Mouse (Mus musculus): ENCODE data around the gene Ankrd24. TPM values are rescaled to one million over a fixed set of nuclear protein-coding genes. Genes with fewer than 3 reads are reported as not detected.
"Not testable (repeated sequence)": the region's sequence is repeated elsewhere in the genome, so short reads cannot be mapped to it uniquely, and the experiment has no call there.

Gene Ankrd24
- polyA plus RNA-seq, 1 experiment from 2014 or later: 11.7 TPM

DNA sequence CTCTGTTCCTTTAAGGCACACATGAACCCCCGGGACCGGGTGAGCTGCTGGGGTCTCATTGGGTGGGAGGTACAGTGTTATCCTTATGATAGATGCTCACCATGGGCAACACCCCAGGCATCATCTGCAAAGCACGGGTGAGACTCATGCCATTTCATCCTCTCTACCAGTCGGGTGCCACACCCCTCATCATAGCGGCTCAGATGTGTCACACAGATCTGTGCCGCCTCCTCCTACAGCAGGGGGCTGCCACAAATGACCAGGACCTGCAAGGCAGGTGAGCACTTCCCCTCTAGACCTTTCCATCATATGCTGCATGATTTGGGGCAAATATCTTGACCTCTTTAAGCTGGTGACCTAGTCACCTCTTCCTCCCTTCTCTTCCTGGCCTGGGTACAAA lies 9.8 kb downstream of the Ankrd24 start:
- WGBS: 83% methylated on average over 6 of the region's 6 CpGs
- Histone ChIP-seq H3K4me2 (no peak overlapping the region), H3K4me1 (replicated peaks) (peaks cover 38% of the 10 kb centered on the region), H3K36me3 (0 out of 2 replicates have a peak, but pooled peaks cover 6% of the 10 kb centered on the region), H3K9me3 (no peaks in the 10 kb centered on the region), H3K4me3 (no peak overlapping the region), H3K9ac (no peak overlapping the region), H3K27me3 (peaks cover 27% of the 10 kb centered on the region), H3K27ac (no peak overlapping the region)
- no peak for ATAC-seq (ENCODE audit: low FRiP score)

DNA sequence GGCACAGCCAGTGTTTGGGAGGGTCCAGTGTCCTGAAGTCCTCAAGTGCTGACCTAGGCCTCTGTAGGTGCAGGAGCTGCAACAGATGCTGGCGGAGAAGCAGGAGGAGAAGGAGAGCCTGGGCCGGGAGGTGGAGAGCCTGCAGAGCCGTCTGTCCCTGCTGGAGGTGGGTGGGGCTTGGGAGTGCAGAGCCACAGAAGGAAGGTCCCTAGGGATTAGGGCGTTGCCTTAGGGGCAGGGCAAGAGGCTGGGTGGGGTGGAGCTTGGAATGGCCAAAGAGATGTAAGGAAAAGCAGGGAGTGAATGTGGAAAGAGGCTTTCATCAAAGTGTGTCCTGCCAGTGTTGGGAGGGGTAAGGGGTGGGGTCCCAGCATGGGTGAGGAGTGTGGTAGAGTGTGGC lies 12.5 kb downstream of the Ankrd24 start:
- not testable (repeated sequence) for ATAC-seq (ENCODE audit: low FRiP score); H3K27ac ChIP-seq; H3K9ac ChIP-seq; H3K4me2 ChIP-seq; H3K9me3 ChIP-seq; H3K36me3 ChIP-seq; H3K4me3 ChIP-seq
- Histone ChIP-seq H3K4me1 (replicated peaks) (peaks cover 37% of the 10 kb centered on the region), H3K27me3 (peaks cover 17% of the 10 kb centered on the region; the same call in 1 of the 2 replicates)
- 46% methylated on average over 4 of the region's 4 CpGs for WGBS

DNA sequence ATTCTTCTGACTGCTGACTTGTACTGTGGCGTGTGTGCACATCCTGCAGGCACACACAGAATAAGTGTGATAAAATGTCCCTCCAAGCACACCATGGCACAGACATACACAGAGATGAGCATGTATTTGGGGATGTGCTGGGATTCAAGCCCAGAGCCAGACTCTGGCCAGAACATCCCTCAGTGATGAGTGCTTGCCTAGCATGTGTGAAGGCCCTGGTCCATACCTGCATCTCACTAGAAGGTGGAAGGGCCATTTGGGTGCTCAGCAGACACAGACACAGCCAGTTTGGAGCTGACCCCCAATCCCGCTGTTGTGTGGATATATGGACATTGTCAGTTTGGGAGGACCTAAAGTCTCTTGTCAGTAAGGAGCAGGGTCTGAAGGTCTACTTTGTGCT lies 13.2 kb downstream of the Ankrd24 start:
- H3K4me3 ChIP-seq: no peak overlapping the region; the same call in 1 of the 2 replicates
- 0 out of 2 replicates have a peak, but pooled peaks cover 6% of the 10 kb centered on the region for H3K36me3 ChIP-seq
- H3K9ac ChIP-seq: peak overlapping the region; percentile 98
- 97% methylated on average over 2 of the region's 2 CpGs for WGBS
- H3K4me2 ChIP-seq: peak overlapping the region; percentile 96; the same call in 1 of the 2 replicates
- no peak overlapping the region for H3K27ac ChIP-seq
- H3K27me3 ChIP-seq: peaks cover 18% of the 10 kb centered on the region; the same call in 1 of the 2 replicates
- ATAC-seq (ENCODE audit: low FRiP score): no peak
- H3K4me1 ChIP-seq (replicated peaks): peaks cover 37% of the 10 kb centered on the region
- no peaks in the 10 kb centered on the region for H3K9me3 ChIP-seq

DNA sequence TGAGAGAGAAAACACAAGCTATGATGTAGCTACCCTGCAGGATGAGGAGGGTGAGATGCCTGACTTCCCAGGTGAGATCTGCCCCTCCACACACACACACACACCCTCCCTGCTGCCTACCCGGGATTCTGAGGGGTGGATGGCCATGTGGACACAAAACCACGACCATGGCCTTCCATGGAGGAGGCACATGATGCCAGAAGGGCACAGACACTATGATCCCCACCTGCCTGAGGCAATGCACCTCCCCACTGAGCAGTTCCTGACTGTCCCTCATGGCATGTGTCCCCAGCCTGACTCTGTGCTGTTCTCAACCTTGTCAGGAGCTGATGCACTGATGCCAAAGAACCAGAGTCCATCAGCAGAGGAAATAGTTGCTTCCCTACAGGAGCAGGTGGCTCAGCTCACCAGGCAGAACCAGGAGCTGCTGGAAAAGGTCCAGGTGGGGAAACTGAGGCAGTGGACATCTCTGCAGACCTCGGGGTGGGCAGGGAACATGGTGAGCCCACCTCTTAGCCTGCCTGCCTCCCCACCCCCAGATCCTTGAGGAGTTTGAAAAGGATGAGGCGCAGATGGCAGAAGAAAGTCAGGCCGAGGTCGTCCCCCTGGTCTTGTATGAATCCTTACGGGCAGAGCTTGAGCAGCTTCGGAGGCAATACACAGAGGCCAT lies 13.8 kb downstream of the Ankrd24 start:
- H3K4me1 ChIP-seq (replicated peaks): peaks cover 37% of the 10 kb centered on the region
- 0 out of 2 replicates have a peak, but pooled peaks cover 6% of the 10 kb centered on the region for H3K36me3 ChIP-seq
- ATAC-seq (ENCODE audit: low FRiP score): no peak
- peak overlapping the region; percentile 98; the same call in 1 of the 2 replicates for H3K27ac ChIP-seq
- no peaks in the 10 kb centered on the region for H3K9me3 ChIP-seq
- peak overlapping the region; percentile 72 for H3K4me3 ChIP-seq
- peak overlapping the region; percentile 98 for H3K9ac ChIP-seq
- peaks cover 16% of the 10 kb centered on the region; the same call in 1 of the 2 replicates for H3K27me3 ChIP-seq
- WGBS: 77% methylated on average over 8 of the region's 8 CpGs
- H3K4me2 ChIP-seq: peak overlapping the region; percentile 96

GRCm38 (mm10) chr10:81642648-81643448 lies 14.5 kb downstream of the Ankrd24 start:
- H3K9me3 ChIP-seq: no peaks in the 10 kb centered on the region
- peaks cover 37% of the 10 kb centered on the region for H3K4me1 ChIP-seq (replicated peaks)
- 23% methylated on average over 24 of the region's 24 CpGs for WGBS
- ATAC-seq (ENCODE audit: low FRiP score): no peak
- peak overlapping the region; percentile 98 for H3K27ac ChIP-seq
- peak overlapping the region; percentile 98 for H3K9ac ChIP-seq
- peak overlapping the region; percentile 96 for H3K4me2 ChIP-seq
- H3K36me3 ChIP-seq: 0 out of 2 replicates have a peak, but pooled peaks cover 6% of the 10 kb centered on the region
- peak overlapping the region; percentile 72 for H3K4me3 ChIP-seq
- 0 out of 2 replicates have a peak, but pooled peaks cover 20% of the 10 kb centered on the region for H3K27me3 ChIP-seq

DNA sequence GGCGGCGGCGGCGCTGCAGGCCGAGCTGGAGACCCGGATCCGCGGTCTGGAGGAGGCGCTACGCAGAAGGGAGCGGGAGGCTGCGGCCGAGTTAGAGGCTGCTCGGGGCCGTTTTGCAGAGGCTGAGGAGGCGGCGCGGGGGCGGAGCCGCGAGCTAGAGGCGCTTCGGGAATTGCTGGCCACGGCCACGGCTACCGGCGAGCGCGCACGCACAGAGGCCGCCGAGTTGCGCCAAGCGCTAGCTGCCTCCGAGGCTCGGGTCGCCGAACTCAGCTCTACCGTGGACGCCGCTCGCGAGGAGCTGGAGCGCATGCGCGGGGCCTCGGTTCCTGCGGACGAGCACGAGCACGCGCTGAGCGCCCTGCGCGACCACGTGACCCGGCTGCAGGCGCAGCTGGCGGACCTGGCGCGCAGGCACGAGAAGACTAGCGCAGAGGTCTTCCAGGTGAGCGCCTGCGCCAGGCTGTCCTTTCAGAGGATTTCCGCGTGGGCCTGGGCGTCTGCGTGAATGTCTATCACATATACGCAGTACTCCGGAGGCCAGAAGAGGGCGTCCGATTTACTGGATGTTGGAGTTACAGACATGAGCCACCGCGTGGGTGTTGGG lies 15.2 kb downstream of the Ankrd24 start:
- H3K27ac ChIP-seq: peak overlapping the region; percentile 98
- peaks cover 39% of the 10 kb centered on the region for H3K4me1 ChIP-seq (replicated peaks)

DNA sequence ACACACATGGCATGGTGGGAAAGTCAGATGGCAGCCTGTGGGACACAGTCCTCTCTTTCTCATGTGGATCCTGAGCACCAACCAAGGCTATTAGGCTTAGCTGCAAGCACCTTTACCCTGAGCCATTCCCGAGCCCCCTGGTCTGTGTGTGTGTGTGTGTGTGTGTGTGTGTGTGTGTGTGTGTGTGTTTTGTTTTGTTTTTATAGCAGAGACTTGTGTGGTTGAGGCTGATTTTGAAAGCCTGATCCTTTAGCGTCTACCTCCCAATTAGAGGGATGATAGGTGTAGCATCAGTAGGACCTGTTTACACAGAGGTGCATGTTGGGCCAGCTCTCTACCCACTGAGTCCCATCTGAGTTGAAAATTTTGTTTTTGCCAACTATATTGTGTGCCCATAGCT lies 15.8 kb downstream of the Ankrd24 start:
- H3K27me3 ChIP-seq: 0 out of 2 replicates have a peak, but pooled peaks cover 13% of the 10 kb centered on the region
- peak overlapping the region; percentile 98 for H3K27ac ChIP-seq
- peak; percentile 6; the same call in 1 of the 2 replicates for ATAC-seq (ENCODE audit: low FRiP score)
- peak overlapping the region; percentile 96 for H3K4me2 ChIP-seq
- 0 out of 2 replicates have a peak, but pooled peaks cover 4% of the 10 kb centered on the region for H3K36me3 ChIP-seq
- H3K9me3 ChIP-seq: no peaks in the 10 kb centered on the region
- WGBS: 53% methylated on average over 2 of the region's 2 CpGs
- peak overlapping the region; percentile 72 for H3K4me3 ChIP-seq
- peak overlapping the region; percentile 98 for H3K9ac ChIP-seq
- H3K4me1 ChIP-seq (replicated peaks): peaks cover 39% of the 10 kb centered on the region

More for the DNA sequence above, 15.2 kb downstream of the Ankrd24 start:
- Histone ChIP-seq H3K9me3 (no peaks in the 10 kb centered on the region), H3K4me2 (peak overlapping the region; percentile 96), H3K9ac (peak overlapping the region; percentile 98), H3K4me3 (peak overlapping the region; percentile 72), H3K27me3 (0 out of 2 replicates have a peak, but pooled peaks cover 14% of the 10 kb centered on the region), H3K36me3 (0 out of 2 replicates have a peak, but pooled peaks cover 6% of the 10 kb centered on the region)
- WGBS: under 1% methylated on average over 74 of the region's 75 CpGs
- ATAC-seq (ENCODE audit: low FRiP score): peak; percentile 87

DNA sequence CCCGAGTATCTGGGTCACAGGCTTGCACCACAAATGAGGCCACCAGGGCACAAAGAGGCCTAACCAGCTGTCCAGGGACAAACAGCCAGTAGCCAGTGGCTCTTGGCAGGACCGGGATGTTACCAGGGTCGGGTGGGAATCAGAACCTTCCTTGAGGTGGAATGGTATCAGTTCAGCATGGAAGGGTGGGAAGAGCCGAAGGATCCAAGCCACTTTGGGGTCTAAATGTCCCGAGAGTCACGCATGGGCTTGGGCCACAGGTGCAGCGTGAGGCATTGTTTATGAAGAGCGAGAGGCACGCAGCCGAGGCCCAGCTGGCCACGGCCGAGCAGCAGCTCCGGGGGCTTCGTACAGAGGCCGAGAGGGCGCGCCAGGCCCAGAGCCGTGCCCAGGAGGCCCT lies 16.4 kb downstream of the Ankrd24 start:
- Histone ChIP-seq H3K4me3 (no peak overlapping the region), H3K27me3 (0 out of 2 replicates have a peak, but pooled peaks cover 13% of the 10 kb centered on the region), H3K36me3 (no peaks in the 10 kb centered on the region), H3K9ac (0 out of 2 replicates have a peak overlapping the region, but pooled peaks have one; percentile 98), H3K27ac (0 out of 2 replicates have a peak overlapping the region, but pooled peaks have one; percentile 98), H3K4me2 (no peak overlapping the region), H3K4me1 (replicated peaks) (peaks cover 38% of the 10 kb centered on the region), H3K9me3 (no peaks in the 10 kb centered on the region)
- ATAC-seq (ENCODE audit: low FRiP score): no peak
- WGBS: 89% methylated on average over 18 of the region's 18 CpGs

GRCm38 (mm10) chr10:81645391-81645790 lies 17.1 kb downstream of the Ankrd24 start:
- peaks cover 41% of the 10 kb centered on the region for H3K4me1 ChIP-seq (replicated peaks)
- H3K27me3 ChIP-seq: 0 out of 2 replicates have a peak, but pooled peaks cover 13% of the 10 kb centered on the region
- no peak for ATAC-seq (ENCODE audit: low FRiP score)
- no peak overlapping the region for H3K27ac ChIP-seq
- WGBS: 88% methylated on average over 4 of the region's 4 CpGs
- H3K4me3 ChIP-seq: no peak overlapping the region
- no peak overlapping the region for H3K4me2 ChIP-seq
- H3K9me3 ChIP-seq: no peaks in the 10 kb centered on the region
- H3K9ac ChIP-seq: no peak overlapping the region
- H3K36me3 ChIP-seq: no peaks in the 10 kb centered on the region

- no peak for ATAC-seq (ENCODE audit: low FRiP score)
- no peak overlapping the region for H3K9ac ChIP-seq
Measured at GRCm38 (mm10) chr10:81646015-81646555, 17.7 kb downstream of the Ankrd24 start.

More at GRCm38 (mm10) chr10:81646015-81646555, 17.7 kb downstream of the Ankrd24 start:
- Histone ChIP-seq H3K4me2 (no peak overlapping the region), H3K4me1 (replicated peaks) (peaks cover 38% of the 10 kb centered on the region), H3K27ac (no peak overlapping the region), H3K9me3 (0 out of 2 replicates have a peak, but pooled peaks cover under 1% of the 10 kb centered on the region), H3K27me3 (0 out of 2 replicates have a peak, but pooled peaks cover 13% of the 10 kb centered on the region), H3K36me3 (peaks cover 6% of the 10 kb centered on the region), H3K4me3 (no peak overlapping the region)
- WGBS: 87% methylated on average over 7 of the region's 7 CpGs

All from hindbrain, embryonic 13.5 days (tissue).